Mouse (Mus musculus) layer of hippocampus, adult 9-10 months (tissue): ENCODE measurements at regions not wholly inside any gene's neighbourhood (a gene's known extent, or its start where the extent isn't known, plus 50 kb on each side); places are given as distances from the start of the nearest gene placed in this dataset.

Experiments used
- DNase-seq: peaks from one replicate; pipeline ENCODE4 v3.0.0; 2022; ENCODE audit warnings: low spot score

DNA sequence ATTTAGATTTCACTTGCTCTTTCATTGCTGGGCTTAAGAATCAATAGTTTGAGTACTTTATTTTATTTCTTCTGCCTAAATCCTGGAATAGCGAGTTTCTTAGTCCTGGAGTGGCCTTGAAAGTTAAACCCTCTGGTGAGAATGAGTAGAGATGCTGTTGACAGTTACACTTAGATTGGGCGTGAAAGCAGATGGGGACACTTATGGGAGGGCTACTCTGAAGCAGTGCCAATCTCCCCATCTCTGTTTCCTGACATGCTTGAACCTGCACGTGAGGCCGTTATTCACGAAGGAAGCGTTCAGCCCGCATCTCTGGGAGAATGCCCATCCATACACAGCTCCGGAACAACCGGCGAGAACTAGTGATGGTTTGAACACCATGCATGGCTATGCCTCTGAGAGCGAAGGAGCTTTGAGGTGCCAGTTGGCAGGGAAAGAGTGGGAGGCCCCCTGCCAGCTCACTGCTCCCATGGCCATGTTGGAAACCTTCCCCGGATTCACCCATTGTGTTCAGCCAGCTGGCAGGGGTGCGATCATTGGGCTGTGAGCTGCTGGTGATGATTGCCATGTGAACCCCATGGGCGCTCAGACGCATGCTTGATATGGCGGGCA lies 792.2 kb upstream of the Got2 start:
- peak; percentile 3 for DNase-seq

DNA sequence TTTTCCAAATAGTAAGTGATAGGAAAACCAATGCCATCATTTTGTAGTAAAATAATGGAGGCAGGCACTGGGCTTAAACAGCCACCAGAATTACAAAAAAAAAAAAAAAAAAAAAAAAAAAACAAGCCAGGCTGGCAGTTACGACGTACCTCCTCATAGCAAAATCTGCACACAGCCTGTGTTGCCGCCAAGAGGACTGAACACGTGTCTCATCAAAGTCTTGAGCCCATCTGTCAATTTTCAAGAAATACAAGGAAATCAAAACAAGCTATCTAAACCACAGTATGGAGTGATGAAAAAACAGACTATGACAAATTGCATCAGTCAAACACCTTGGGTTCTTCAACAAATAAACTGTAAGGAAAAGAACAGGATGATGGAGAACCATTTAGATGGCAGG lies 791.2 kb upstream of the Got2 start:
- peak; percentile 3 for DNase-seq

DNA sequence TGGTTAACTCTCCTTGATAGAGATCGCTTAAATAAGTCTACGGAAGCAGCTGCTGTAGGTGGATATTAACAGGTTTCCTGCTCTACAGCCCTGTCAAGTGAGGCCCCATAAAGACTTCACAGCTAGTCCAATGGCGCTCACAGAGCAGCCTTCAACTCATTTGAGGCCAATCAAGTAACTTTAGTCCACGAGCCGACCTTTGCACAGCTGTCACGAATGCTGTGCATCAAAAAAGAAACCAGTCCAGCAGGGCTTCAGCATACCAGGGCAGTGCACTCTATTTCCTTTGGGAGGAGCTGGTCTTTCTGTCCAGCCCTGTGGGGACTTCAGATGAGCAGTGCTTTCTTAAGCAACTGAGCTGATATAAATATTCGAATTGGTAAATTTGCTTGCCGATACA lies 786.4 kb upstream of the Got2 start:
- no peak for DNase-seq

DNA sequence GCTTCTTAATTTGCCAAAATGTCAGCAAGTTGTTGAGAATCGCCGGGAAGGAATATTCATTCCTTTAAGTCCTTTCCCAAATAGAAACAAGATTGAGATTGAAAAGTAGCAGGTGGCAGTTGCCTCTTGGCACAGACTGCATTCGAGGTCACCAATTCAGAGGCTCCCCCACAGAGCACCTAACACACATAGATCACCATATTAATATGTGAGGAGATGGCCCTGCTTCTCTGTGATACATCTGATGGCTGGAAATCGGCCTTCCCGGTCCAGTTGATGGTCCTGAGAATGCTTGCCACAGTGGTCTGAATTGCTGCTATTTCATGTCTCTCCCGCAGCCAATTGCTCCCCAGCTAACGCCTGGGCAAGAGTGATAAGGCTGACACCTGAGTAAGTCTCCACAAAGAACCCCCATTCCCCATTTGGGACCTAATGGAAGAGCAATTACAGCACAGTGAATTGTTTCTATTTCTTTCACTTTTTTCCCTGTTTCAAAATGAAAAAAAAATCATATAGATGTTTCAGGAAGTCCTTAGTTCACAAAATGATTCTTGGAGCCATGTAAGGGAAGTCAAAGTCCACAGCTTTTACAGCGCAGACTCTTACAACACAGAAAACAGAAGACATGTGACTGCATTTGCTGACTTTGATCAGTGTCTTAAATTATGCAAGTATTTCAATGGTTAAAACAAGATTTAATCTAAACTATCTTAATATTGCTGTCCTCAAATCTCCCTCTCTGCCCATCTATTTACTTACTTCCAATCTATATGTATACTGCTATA lies 768.3 kb upstream of the Got2 start:
- no peak for DNase-seq

DNA sequence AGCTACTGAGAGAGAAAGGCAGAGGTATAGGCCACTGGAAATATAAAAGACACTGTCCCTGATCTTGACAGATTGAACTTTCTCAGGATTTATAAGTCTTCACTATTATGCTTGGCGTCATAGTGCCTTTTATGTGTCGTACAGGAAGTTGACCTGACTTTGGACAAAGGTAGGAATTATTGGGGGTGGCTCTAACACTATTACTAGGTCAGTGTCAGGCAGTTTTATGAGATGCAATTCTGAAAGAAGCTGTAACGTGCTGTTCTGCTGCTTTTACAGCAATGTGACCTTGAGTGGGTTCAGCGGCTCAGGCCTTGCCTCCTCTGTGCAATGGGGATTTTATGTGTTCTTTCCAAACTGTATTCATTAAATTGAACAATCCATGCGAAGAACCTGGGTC lies 759.4 kb upstream of the Got2 start:
- DNase-seq, result no peak
